Mouse (Mus musculus): Measurements from ENCODE around the gene Taf1d. TPM values are rescaled to one million over a fixed set of nuclear protein-coding genes. Genes with fewer than 3 reads are reported as not detected.
A peak's percentile ranks its signal among the peaks of the same experiment; 100 is the strongest.
"Not testable (repeated sequence)": the region's sequence is repeated elsewhere in the genome, so short reads cannot be mapped to it uniquely, and the experiment has no call there.

Gene Taf1d
- polyA plus RNA-seq, 1 experiment from 2014 or later, result 78.4 TPM

DNA sequence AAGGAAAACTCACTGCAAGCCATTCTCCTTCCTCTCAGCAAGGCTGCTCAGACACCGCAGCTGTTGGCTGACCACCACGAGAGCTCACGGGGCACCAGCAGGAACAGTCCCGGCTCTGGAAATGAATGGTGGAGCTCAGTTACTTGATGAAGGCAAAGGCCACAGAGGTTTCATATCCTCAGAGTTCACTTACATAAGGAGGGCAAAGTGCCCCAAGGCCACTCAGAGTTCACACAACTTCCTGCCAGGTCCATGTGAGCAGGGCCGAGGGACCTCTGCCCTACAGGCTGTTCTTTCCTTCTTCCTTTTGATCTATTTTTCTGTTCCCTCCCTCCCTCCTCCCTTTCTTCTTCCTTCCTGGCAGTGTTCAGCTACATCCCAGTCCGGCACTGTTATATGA is 4.6 kb upstream of the Taf1d start:
- H3K27ac ChIP-seq (ENCODE audit: low read depth, low read length), result no peak overlapping the region
- H3K27me3 ChIP-seq (ENCODE audit: control insufficient read depth, insufficient read depth, low read length), result no peaks in the 10 kb centered on the region
- 66% methylated on average over 6 of the region's 6 CpGs for WGBS
- H3K4me3 ChIP-seq (ENCODE audit: low read depth, low read length), result no peak overlapping the region
- ATAC-seq (replicated peaks; ENCODE audit: low FRiP score) (no peak), DNase-seq (ENCODE audit: low spot score) (no peak)
- no peaks in the 10 kb centered on the region for H3K9me3 ChIP-seq (ENCODE audit: control insufficient read depth, low read length)
- H3K4me2 ChIP-seq (ENCODE audit: low read depth, low read length, severe bottlenecking), result no peak overlapping the region
- no peak overlapping the region for H3K9ac ChIP-seq (ENCODE audit: low read length)
- H3K36me3 ChIP-seq (ENCODE audit: control insufficient read depth, insufficient read depth, low read length), result no peaks in the 10 kb centered on the region
- H3K4me1 ChIP-seq (replicated peaks; ENCODE audit: control insufficient read depth, insufficient read depth, low read length), result no peaks in the 10 kb centered on the region

DNA sequence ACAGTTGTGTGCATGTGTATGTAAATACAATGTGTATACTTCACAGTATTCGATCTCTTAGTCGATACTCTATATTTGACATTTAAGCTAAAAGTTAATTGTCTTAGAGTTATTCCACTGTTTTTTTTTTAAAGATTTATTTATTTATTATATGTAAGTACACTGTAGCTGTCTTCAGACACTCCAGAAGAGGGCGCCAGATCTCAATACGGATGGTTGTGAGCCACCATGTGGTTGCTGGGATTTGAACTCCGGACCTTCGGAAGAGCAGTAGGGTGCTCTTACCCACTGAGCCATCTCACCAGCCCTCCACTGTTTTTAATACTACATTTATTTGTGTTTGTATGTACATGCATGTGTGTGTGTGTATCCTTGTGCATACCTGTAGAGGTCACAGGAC is 4.0 kb upstream of the Taf1d start:
- not testable (repeated sequence) for H3K27ac ChIP-seq (ENCODE audit: low read depth, low read length); H3K4me1 ChIP-seq (replicated peaks; ENCODE audit: control insufficient read depth, insufficient read depth, low read length); H3K4me2 ChIP-seq (ENCODE audit: low read depth, low read length, severe bottlenecking); H3K9me3 ChIP-seq (ENCODE audit: control insufficient read depth, low read length); ATAC-seq (replicated peaks; ENCODE audit: low FRiP score); H3K4me3 ChIP-seq (ENCODE audit: low read depth, low read length); H3K27me3 ChIP-seq (ENCODE audit: control insufficient read depth, insufficient read depth, low read length); H3K9ac ChIP-seq (ENCODE audit: low read length); H3K36me3 ChIP-seq (ENCODE audit: control insufficient read depth, insufficient read depth, low read length); DNase-seq (ENCODE audit: low spot score)
- 78% methylated on average over 6 of the region's 6 CpGs for WGBS

DNA sequence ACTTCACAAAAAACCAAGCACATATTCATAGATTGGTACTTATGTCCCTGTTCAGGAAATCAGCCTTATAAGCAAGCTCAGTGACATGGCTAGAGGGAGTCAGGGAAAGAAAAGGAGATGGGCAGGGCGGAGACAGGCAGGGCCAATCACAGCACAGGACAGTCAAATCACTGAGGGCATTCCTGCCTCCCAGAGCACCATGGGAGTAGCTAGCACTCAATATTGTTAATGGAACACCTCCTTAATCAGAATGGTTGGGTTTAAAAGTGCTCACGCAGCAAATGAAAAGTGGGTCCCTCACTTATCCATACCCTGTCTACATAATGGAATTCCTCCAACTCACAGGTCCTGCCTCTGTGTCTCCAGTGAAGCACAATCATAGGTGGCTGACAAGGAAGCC is 3.1 kb upstream of the Taf1d start:
- WGBS, result 69% methylated on average over 2 of the region's 2 CpGs
- H3K4me1 ChIP-seq (replicated peaks; ENCODE audit: control insufficient read depth, insufficient read depth, low read length), result peaks cover 4% of the 10 kb centered on the region; the same call in 1 of the 2 replicates
- H3K4me2 ChIP-seq (ENCODE audit: low read depth, low read length, severe bottlenecking), result no peak overlapping the region

DNA sequence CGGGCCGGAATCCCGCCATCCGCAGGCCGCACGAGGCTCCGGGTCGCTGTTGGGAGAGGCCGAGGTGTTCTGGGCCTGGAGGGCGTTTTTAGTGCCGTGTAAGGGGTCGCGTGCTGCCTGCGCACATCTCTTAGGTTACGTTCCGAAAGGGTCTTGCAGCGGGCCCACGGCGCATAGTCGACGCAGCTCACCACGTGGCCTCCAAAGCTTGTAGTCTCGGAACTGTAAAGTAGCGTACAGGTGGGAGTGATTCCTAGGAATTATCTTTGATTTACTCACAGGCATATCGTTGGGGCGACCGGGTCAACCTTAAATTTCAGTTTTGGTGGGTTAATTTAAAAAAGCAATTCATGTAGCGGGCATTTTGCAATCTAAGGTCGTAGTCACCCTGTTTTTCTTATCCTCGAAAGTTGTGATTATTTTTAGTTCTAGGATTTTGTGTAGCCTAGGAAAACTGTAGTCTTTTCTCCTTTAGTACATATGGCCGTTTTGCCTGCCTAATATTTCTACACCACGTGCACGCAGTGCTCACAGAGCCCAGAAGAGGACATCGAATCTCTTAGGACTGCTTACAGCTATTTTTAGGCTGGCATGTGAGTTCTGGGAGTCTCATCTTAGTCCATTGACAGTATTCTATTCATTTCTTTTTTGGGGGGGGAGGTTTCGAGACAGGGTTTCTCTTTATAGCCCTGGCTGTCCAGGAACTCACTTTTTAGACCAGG is 545 bp downstream of the Taf1d start, which contains the start of gene 4931406C07Rik:
Gene 4931406C07Rik, minus strand, starts transcription at position 51 of the 722 bp plus-strand sequence.
- Histone ChIP-seq H3K36me3 (ENCODE audit: control insufficient read depth, insufficient read depth, low read length) (peaks cover 11% of the 10 kb centered on the region), H3K27ac (ENCODE audit: low read depth, low read length) (peak within 1 kb of the TSS; percentile 84), H3K27me3 (ENCODE audit: control insufficient read depth, insufficient read depth, low read length) (no peaks in the 10 kb centered on the region), H3K4me1 (replicated peaks; ENCODE audit: control insufficient read depth, insufficient read depth, low read length) (peaks cover 11% of the 10 kb centered on the region; the same call in 1 of the 2 replicates), H3K9ac (ENCODE audit: low read length) (peak within 1 kb of the TSS; percentile 91), H3K4me3 (ENCODE audit: low read depth, low read length) (peak within 1 kb of the TSS; percentile 70), H3K9me3 (ENCODE audit: control insufficient read depth, low read length) (no peaks in the 10 kb centered on the region), H3K4me2 (ENCODE audit: low read depth, low read length, severe bottlenecking) (peak within 1 kb of the TSS; percentile 85)
- under 1% methylated on average over 35 of the region's 35 CpGs for WGBS
- DNase-seq (ENCODE audit: low spot score), result no peak
- ATAC-seq (replicated peaks; ENCODE audit: low FRiP score), result peak; percentile 85

More for the DNA sequence above, 3.1 kb upstream of the Taf1d start:
- H3K9me3 ChIP-seq (ENCODE audit: control insufficient read depth, low read length), result no peaks in the 10 kb centered on the region
- H3K27me3 ChIP-seq (ENCODE audit: control insufficient read depth, insufficient read depth, low read length), result no peaks in the 10 kb centered on the region
- no peak overlapping the region for H3K4me3 ChIP-seq (ENCODE audit: low read depth, low read length)
- H3K9ac ChIP-seq (ENCODE audit: low read length), result no peak overlapping the region
- DNase-seq (ENCODE audit: low spot score) (no peak), ATAC-seq (replicated peaks; ENCODE audit: low FRiP score) (no peak)
- H3K36me3 ChIP-seq (ENCODE audit: control insufficient read depth, insufficient read depth, low read length), result no peaks in the 10 kb centered on the region
- H3K27ac ChIP-seq (ENCODE audit: low read depth, low read length), result no peak overlapping the region

DNA sequence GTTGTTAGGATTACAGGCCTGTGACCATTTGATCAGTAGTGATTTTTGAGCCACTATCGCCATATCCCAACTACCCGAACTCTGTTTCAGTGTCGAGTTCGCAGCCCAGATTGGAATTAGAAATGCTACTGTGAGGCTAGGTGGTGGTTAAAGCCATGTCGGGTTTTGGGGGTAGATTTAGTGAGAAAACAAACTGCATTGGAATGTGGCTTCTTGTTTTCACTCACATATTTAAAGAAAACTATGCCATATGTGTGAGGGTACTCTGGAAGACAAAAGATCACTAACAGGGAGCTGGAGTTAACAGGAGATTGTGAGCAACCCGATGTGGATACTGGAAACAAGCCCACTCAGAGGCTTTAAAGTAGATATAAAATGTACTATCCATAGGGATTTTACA is 1.2 kb downstream of the Taf1d start:
- Histone ChIP-seq H3K27me3 (ENCODE audit: control insufficient read depth, insufficient read depth, low read length) (no peaks in the 10 kb centered on the region), H3K4me3 (ENCODE audit: low read depth, low read length) (peak overlapping the region; percentile 70), H3K4me2 (ENCODE audit: low read depth, low read length, severe bottlenecking) (peak overlapping the region; percentile 85), H3K4me1 (replicated peaks; ENCODE audit: control insufficient read depth, insufficient read depth, low read length) (peaks cover 11% of the 10 kb centered on the region; the same call in 1 of the 2 replicates), H3K36me3 (ENCODE audit: control insufficient read depth, insufficient read depth, low read length) (peaks cover 16% of the 10 kb centered on the region), H3K9me3 (ENCODE audit: control insufficient read depth, low read length) (no peaks in the 10 kb centered on the region), H3K9ac (ENCODE audit: low read length) (peak overlapping the region; percentile 91), H3K27ac (ENCODE audit: low read depth, low read length) (no peak overlapping the region)
- ATAC-seq (replicated peaks; ENCODE audit: low FRiP score) (no peak), DNase-seq (ENCODE audit: low spot score) (no peak)
- WGBS, result 10% methylated on average over 6 of the region's 6 CpGs

DNA sequence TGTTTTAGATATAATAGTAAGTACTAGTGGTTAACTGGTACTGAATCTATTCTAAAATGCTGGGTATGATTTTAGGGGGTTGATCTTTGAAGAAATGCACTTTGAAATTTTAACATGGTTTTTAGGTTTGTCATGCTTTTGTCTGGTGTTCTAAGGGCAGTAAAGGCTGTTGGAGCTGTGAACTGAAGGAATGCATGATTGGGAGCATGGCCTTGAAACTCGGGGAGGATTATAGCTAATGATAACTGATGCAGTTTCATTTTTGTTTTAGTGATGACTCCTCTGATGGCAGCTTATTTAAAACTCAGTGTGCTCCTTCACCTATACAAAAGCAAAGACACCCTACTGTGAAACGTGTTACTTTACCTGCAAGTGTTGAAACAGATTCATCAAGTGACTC is 2.2 kb downstream of the Taf1d start:
- Histone ChIP-seq H3K9ac (ENCODE audit: low read length) (no peak overlapping the region), H3K4me1 (replicated peaks; ENCODE audit: control insufficient read depth, insufficient read depth, low read length) (peaks cover 11% of the 10 kb centered on the region; the same call in 1 of the 2 replicates), H3K4me2 (ENCODE audit: low read depth, low read length, severe bottlenecking) (no peak overlapping the region), H3K36me3 (ENCODE audit: control insufficient read depth, insufficient read depth, low read length) (peaks cover 21% of the 10 kb centered on the region), H3K27ac (ENCODE audit: low read depth, low read length) (no peak overlapping the region), H3K27me3 (ENCODE audit: control insufficient read depth, insufficient read depth, low read length) (no peaks in the 10 kb centered on the region), H3K9me3 (ENCODE audit: control insufficient read depth, low read length) (no peaks in the 10 kb centered on the region), H3K4me3 (ENCODE audit: low read depth, low read length) (no peak overlapping the region; the same call in 1 of the 2 replicates)
- DNase-seq (ENCODE audit: low spot score), result no peak
- no peak for ATAC-seq (replicated peaks; ENCODE audit: low FRiP score)
- 49% methylated on average over 2 of the region's 2 CpGs for WGBS

DNA sequence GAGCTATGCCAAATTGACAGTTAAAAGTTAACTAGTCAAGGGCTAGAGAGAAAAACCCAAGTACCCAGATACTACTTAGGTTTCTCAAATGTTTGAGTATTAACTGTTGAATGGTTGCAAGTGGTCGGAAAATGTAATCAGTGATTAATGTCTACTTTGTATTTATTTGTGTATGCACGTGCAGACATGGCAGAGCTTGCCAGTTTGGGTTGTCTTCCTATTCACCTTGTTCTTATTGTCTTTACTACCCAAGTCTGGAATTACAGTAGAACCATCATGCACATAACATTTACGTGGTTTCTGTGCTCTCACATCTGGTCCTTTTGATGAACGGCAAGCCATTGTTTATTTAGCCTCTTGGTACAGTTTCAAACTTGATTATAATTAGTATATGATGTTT is 3.4 kb downstream of the Taf1d start:
- WGBS, result 83% methylated on average over 4 of the region's 4 CpGs
- Histone ChIP-seq H3K4me2 (ENCODE audit: low read depth, low read length, severe bottlenecking) (no peak overlapping the region), H3K36me3 (ENCODE audit: control insufficient read depth, insufficient read depth, low read length) (peaks cover 31% of the 10 kb centered on the region), H3K9ac (ENCODE audit: low read length) (no peak overlapping the region; the same call in 1 of the 2 replicates), H3K4me3 (ENCODE audit: low read depth, low read length) (no peak overlapping the region), H3K9me3 (ENCODE audit: control insufficient read depth, low read length) (no peaks in the 10 kb centered on the region), H3K27ac (ENCODE audit: low read depth, low read length) (no peak overlapping the region), H3K27me3 (ENCODE audit: control insufficient read depth, insufficient read depth, low read length) (no peaks in the 10 kb centered on the region), H3K4me1 (replicated peaks; ENCODE audit: control insufficient read depth, insufficient read depth, low read length) (peaks cover 11% of the 10 kb centered on the region; the same call in 1 of the 2 replicates)
- no peak for DNase-seq (ENCODE audit: low spot score)
- ATAC-seq (replicated peaks; ENCODE audit: low FRiP score), result no peak

DNA sequence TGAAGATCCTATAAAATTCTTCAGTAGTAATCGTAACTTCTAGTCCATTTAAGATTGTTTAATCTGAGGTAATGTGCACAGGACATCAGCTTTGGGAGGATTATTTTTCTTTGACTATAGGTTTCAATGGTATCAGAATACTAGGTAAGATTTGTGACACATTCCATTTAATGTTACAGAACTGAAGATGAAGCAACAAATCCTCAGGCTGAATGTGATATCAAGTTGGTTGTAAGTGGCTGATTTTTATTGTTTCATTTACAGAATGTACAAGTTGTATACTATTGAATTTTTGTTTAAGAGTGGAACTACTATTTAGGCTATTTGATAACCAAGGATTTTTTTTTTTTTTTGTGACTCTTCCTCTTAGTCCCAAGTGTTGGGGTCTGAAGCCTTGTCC is 4.2 kb downstream of the Taf1d start:
- Histone ChIP-seq H3K4me2 (ENCODE audit: low read depth, low read length, severe bottlenecking) (no peak overlapping the region), H3K4me1 (replicated peaks; ENCODE audit: control insufficient read depth, insufficient read depth, low read length) (peaks cover 11% of the 10 kb centered on the region; the same call in 1 of the 2 replicates), H3K4me3 (ENCODE audit: low read depth, low read length) (no peak overlapping the region), H3K27me3 (ENCODE audit: control insufficient read depth, insufficient read depth, low read length) (no peaks in the 10 kb centered on the region), H3K9ac (ENCODE audit: low read length) (no peak overlapping the region), H3K36me3 (ENCODE audit: control insufficient read depth, insufficient read depth, low read length) (peaks cover 38% of the 10 kb centered on the region), H3K27ac (ENCODE audit: low read depth, low read length) (no peak overlapping the region), H3K9me3 (ENCODE audit: control insufficient read depth, low read length) (no peaks in the 10 kb centered on the region)
- ATAC-seq (replicated peaks; ENCODE audit: low FRiP score) (no peak), DNase-seq (ENCODE audit: low spot score) (no peak)
- WGBS, result 89% methylated on average over 1 of the region's 1 CpGs

Measured in forebrain, embryonic 11.5 days (tissue).